Mouse (Mus musculus) heart, postnatal 0 days (tissue): ENCODE measurements at regions not wholly inside any gene's neighbourhood (a gene's known extent, or its start where the extent isn't known, plus 50 kb on each side); places are given as distances from the start of the nearest gene placed in this dataset.

Experiments
- ATAC-seq: fragments of 200-750 bp; cut with Nextera tagmentation; 2 replicates; pipeline ENCODE4 v1.8.0; 2017; ENCODE audit warnings: low read depth, moderate number of reproducible peaks, moderate library complexity; ENCODE audit not compliant: insufficient read depth
- DNase-seq: peaks from one replicate; pipeline ENCODE4 v3.0.0-alpha.2; 2016; ENCODE audit warnings: low spot score
- H3K27ac ChIP-seq: fragments of 300-500 bp; sonication (generic); 2 replicates; pipeline ENCODE4 v1.5.1; 2014; ENCODE audit warnings: low read depth, mild to moderate bottlenecking
- H3K27me3 ChIP-seq: fragments of 300-500 bp; sonication (generic); 2 replicates; pipeline ENCODE4 v1.6.1; 2014; ENCODE audit warnings: low read length, mixed read lengths; ENCODE audit not compliant: control insufficient read depth, insufficient read depth
- H3K36me3 ChIP-seq: fragments of 300-500 bp; sonication (generic); replicated peaks from 2 replicates; pipeline ENCODE4 v1.6.1; 2014; ENCODE audit warnings: low read length, mixed read lengths; ENCODE audit not compliant: control insufficient read depth, insufficient read depth
- H3K4me1 ChIP-seq: fragments of 300-500 bp; sonication (generic); 2 replicates; pipeline ENCODE4 v1.6.1; 2014; ENCODE audit warnings: antibody characterized with exemption; ENCODE audit not compliant: control insufficient read depth, insufficient read depth
- H3K4me2 ChIP-seq: fragments of 300-500 bp; sonication (generic); 2 replicates; pipeline ENCODE4 v1.6.1; 2014; ENCODE audit warnings: low read depth, mild to moderate bottlenecking, low read length, moderate library complexity
- H3K4me3 ChIP-seq: fragments of 300-500 bp; sonication (generic); 2 replicates; pipeline ENCODE4 v1.5.1; 2014; ENCODE audit warnings: low read depth, low read length
- H3K9ac ChIP-seq: fragments of 300-500 bp; sonication (generic); replicated peaks from 2 replicates; pipeline ENCODE4 v1.6.1; 2014; ENCODE audit warnings: low read depth, low read length, mixed read lengths
- H3K9me3 ChIP-seq: fragments of 300-500 bp; sonication (generic); replicated peaks from 2 replicates; pipeline ENCODE4 v1.6.1; 2016; ENCODE audit warnings: low read length; ENCODE audit not compliant: control insufficient read depth
- CTCF ChIP-seq: IDR thresholded peaks from 2 replicates; pipeline ENCODE4 v1.5.1; 2016; ENCODE audit warnings: antibody characterized with exemption, control low read depth, low read depth
- EP300 ChIP-seq: IDR thresholded peaks from 2 replicates; pipeline ENCODE4 v1.6.1; 2016; ENCODE audit warnings: antibody characterized with exemption, low read depth
- WGBS: fragments of 180-500 bp; shearing (Covaris S2); extraction: QIAGEN DNeasy Blood & Tissue Kit; methylation state at CpG from one replicate; pipeline ENCODE4 v1.1.7; 2014; 5-methylcytosine and 5-hydroxymethylcytosine counted together

- Histone ChIP-seq H3K4me1 (no peaks in the 10 kb centered on the region), H3K9me3 (no peaks in the 10 kb centered on the region), H3K4me2 (no peak overlapping the region), H3K36me3 (no peaks in the 10 kb centered on the region), H3K27ac (no peak overlapping the region), H3K4me3 (no peak overlapping the region), H3K27me3 (no peaks in the 10 kb centered on the region), H3K9ac (no peak overlapping the region)
- no peak for ATAC-seq
- 74% methylated on average over 7 of the region's 7 CpGs for WGBS
- no peak for TF ChIP-seq CTCF
- no peak for DNase-seq
Measured at GRCm38 (mm10) chr3:149846941-149847539, 856.7 kb upstream of the Adgrl2 start.

- H3K9ac ChIP-seq, result no peak overlapping the region
- H3K9me3 ChIP-seq, result no peaks in the 10 kb centered on the region
- H3K27me3 ChIP-seq, result no peaks in the 10 kb centered on the region
- no peak overlapping the region for H3K4me2 ChIP-seq
- WGBS, result 51% methylated on average over 3 of the region's 3 CpGs
- no peak overlapping the region for H3K4me3 ChIP-seq
- no peaks in the 10 kb centered on the region for H3K36me3 ChIP-seq
- TF ChIP-seq EP300 (no peak), CTCF (no peak)
- no peaks in the 10 kb centered on the region for H3K4me1 ChIP-seq
- no peak overlapping the region for H3K27ac ChIP-seq
- ATAC-seq, result no peak
- no peak for DNase-seq
Measured at GRCm38 (mm10) chr3:149845826-149846486, 855.6 kb upstream of the Adgrl2 start.

- H3K4me1 ChIP-seq, result no peaks in the 10 kb centered on the region
- TF ChIP-seq EP300 (no peak), CTCF (no peak)
- H3K4me3 ChIP-seq, result peak overlapping the region; percentile 38
- peak overlapping the region; percentile 63 for H3K4me2 ChIP-seq
- no peaks in the 10 kb centered on the region for H3K9me3 ChIP-seq
- H3K9ac ChIP-seq, result peak overlapping the region; percentile 46; the same call in 1 of the 2 replicates
- DNase-seq (no peak), ATAC-seq (no peak)
- no peaks in the 10 kb centered on the region for H3K36me3 ChIP-seq
- whole genome bisulfite sequencing, result 16% methylated on average over 18 of the region's 18 CpGs
- no peak overlapping the region for H3K27ac ChIP-seq
- H3K27me3 ChIP-seq, result no peaks in the 10 kb centered on the region
Measured at GRCm38 (mm10) chr3:149845083-149845825, 854.9 kb upstream of the Adgrl2 start.

GRCm38 (mm10) chr3:149837921-149838320, 847.6 kb upstream of the Adgrl2 start:
- ATAC-seq, result no peak
- Histone ChIP-seq H3K27me3 (no peaks in the 10 kb centered on the region), H3K9me3 (no peaks in the 10 kb centered on the region), H3K36me3 (no peaks in the 10 kb centered on the region), H3K27ac (no peak overlapping the region), H3K4me2 (no peak overlapping the region), H3K4me1 (no peaks in the 10 kb centered on the region), H3K4me3 (no peak overlapping the region), H3K9ac (no peak overlapping the region)
- DNase-seq, result no peak
- TF ChIP-seq CTCF, result no peak
- no peak for TF ChIP-seq EP300

- Histone ChIP-seq H3K9ac (no peak overlapping the region), H3K4me1 (no peaks in the 10 kb centered on the region), H3K27ac (no peak overlapping the region), H3K36me3 (no peaks in the 10 kb centered on the region), H3K27me3 (no peaks in the 10 kb centered on the region), H3K4me2 (no peak overlapping the region), H3K4me3 (no peak overlapping the region), H3K9me3 (no peaks in the 10 kb centered on the region)
- WGBS, result 71% methylated on average over 11 of the region's 11 CpGs
- DNase-seq, result no peak
- no peak for ATAC-seq
- no peak for TF ChIP-seq CTCF
- no peak for TF ChIP-seq EP300
Measured at GRCm38 (mm10) chr3:149836467-149837233, 846.3 kb upstream of the Adgrl2 start.
